Mouse (Mus musculus) ovary, postnatal 10 days (tissue): ENCODE data around the gene Atp6v0a4.

Source experiments
- DNase-seq: peaks from one replicate; pipeline ENCODE4 v3.0.0; 2022; ENCODE audit warnings: low spot score

The Atp6v0a4 gene

GRCm38 (mm10) chr6:38124882-38125281 lies 496 bp upstream of the Atp6v0a4 start:
- no peak for DNase-seq

DNA sequence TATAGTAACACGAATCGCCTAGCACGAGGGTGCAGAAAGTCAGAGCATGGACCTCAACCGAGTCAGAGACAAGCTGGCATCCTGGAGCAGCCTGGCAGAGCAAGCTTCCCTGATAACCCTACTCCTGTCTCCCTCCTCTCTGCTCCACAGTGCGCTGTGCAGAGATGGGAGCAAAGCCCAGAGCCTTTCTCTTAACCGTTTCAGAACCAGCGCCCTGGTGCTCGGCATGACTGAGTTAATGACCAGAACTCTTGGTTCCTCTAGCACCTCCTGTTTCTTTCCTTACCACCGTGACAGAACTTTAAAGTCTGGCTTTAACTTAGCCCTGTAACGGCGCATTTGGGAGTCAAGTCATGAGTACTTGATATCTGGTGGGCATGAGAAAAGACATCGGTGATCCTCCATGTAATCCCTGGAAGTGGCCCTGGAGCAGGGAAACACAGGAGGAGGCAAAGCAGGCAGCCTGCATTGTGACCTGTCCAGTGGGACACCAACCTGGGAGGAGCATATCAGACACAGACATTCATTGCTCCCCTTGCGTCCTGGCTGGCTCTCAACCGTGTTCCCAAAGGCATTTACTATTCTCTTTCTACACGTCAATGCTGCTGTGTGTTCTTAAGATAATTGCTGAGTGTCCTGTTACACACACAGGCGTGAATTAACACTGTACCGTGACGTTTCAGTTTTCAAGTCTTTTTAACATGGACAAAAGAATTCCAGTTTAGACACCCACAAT lies 747 bp downstream of the Atp6v0a4 start:
- no peak for DNase-seq

DNA sequence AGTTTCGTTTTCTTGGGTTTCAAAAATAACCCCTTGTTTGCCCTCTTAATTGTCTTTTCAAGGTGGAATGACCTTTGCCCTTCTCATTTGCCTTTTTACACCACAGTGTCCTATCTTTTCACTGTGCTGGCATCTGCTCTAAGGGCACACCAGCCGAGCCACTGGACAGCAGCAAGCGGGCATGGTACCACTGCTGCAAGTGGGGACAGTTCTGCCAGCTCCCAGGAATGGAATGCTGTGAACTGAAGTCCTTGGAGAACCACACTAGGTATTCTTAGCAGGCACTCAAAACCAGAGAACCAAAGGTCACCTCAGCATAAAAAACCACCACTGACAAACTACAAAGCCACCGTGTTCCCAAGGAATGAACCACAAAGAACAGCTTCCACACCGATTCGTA lies 1.6 kb downstream of the Atp6v0a4 start:
- DNase-seq, result no peak

DNA sequence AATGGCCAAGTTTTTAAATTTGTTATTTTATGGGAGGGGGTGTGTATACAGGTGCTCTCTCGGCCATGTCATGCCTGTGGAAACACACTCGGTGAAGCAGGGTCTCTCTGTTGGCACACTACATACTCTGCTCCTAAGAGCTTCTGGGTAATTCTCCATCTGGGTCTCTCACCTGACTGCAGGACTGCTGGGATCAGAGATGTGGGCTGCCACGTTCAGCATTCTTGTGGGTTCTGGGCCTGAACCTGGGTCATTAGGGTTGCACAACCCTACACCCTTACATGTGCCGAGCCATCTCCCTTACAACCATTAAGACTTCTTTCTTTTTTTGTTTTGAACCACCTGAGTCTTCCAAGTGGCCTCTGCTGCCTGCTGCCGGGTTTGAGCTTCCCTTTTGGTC lies 2.5 kb downstream of the Atp6v0a4 start:
- DNase-seq, result no peak

DNA sequence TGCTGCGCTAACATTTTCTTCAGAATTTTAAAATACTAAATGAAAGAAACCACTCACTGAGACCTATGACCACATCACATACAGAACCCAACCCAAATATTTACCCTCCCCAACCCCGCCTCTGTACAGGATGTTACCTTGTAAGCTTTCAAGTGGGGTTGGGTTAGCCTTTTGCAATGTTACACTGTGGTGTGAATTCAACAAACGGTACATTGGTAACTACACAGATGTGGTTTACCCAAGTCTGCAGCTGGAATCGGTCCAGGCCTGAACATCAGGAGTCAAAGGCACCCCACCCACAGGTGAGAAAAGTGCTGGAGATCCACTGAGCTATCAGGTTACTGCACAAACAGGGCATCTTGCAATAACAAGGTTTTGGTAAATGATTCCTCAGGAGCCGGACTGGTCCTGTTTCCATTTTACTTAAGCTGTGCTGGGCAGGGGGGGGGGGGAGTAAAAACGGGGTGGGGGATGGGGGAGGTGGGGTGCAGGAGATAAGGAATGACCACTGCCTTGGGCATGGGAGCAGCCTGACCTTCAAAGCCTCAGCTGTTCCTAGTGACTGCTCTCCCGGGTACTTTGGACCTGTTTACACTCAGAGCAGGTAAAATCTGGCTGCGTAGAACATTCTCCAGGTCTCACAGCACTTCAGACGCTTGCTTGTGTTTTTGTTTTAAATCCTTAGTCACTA lies 3.6 kb downstream of the Atp6v0a4 start:
- DNase-seq, result no peak

GRCm38 (mm10) chr6:38118341-38118740 lies 6.0 kb downstream of the Atp6v0a4 start:
- no peak for DNase-seq

- DNase-seq, result no peak
Measured at GRCm38 (mm10) chr6:38116107-38116770, 8.1 kb downstream of the Atp6v0a4 start.

DNA sequence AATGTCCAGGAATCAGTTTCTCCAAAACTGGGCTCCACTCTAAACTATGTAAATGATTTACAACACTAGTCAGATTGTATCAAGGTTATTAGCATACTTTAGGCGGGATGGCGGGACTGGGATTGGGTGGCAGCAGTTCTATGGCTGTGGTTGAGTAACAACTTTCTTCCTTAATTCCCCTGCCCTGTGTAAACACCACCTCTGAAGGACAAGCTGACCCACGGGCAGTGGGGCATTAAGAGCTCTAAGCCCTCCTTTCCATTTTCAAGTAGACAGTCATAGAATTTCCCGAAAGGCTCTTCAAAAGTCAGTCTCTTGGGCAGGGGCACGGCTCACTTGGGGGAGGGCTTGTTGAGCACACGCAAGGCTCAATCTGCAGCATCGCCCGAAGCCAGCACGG lies 13.5 kb downstream of the Atp6v0a4 start:
- no peak for DNase-seq

DNA sequence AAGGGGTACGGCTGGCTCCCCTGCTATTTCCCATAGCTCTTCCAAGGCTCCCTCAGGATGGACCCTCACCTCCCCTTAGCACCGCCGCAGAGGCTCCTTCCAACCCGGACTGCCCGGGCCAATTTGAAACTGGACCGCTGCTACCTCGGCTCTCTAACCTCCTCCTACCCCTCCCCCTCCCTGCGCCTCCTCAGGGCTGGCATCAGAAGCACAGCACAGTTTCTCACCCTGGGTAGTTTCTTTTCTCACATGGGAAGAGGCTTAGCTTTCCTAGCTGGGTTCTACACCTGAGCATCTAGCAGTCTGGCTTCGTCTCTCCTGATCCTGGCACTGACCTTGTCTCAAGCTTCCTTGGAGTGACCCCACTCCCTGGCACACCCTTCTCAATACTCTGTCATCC lies 14.5 kb downstream of the Atp6v0a4 start:
- no peak for DNase-seq

- DNase-seq, result no peak
Measured at GRCm38 (mm10) chr6:38109160-38109795, 15.1 kb downstream of the Atp6v0a4 start, which contains the start of gene Tmem213. Gene Tmem213 (plus strand): TSS chr6:38109255.

DNA sequence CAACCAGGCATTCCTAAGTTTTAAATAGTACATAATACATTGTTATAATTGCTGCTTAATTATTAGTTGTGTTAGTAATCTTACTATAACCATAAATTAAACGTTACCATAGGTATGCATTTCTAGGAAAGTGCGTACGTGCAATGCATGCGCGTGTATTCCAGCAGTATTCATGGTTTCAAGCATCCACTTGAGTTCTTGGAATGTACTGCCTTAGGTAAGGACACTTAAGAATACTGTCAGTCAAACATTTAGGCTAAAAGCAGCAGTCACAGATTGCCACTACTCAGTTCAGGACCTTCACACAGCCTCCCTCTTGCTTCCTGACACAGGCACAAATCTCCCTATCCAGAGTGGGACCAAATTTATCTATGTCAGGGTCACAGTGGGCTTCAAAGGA lies 15.9 kb downstream of the Atp6v0a4 start:
- no peak for DNase-seq

DNA sequence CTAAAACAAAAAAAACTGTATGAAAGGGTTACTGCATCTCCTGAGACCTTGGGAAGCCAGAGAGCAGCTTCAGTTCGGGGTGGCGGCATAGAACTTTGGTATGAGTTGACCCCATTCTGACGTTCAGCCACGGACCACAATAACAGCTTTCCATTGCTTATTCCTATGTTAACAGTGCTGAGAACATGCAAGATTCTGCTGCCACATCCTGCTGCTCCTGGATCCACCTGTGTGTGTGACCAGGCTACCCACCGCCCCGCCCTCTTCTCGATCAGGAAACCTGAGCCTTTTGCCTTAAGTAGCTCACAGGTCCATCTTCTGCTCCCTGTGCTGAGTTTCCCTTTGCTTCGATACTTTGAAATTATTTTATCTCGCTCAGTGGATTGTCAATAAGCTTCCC lies 18.5 kb downstream of the Atp6v0a4 start:
- no peak for DNase-seq

DNA sequence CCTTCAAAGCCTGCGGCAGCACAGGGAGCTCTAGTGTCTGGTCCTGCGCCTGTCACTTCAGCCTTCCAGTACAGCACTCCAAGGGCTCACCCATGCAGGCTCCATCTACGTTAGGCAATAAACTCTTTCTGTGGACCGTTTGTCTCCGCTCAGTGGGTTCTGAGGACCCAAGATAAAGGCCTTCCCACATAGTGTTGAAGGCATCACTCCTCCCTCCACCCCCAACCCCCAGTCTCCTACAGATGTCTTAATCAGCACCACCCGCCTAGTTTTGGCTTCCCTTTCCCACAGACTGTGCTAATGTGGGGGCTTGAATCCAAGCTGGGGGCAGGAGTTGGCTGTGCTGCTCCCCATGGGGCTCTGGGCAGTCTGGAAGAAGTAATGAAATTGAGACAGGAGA lies 20.6 kb downstream of the Atp6v0a4 start:
- no peak for DNase-seq

- no peak for DNase-seq
Measured at GRCm38 (mm10) chr6:38102216-38102795, 22.1 kb downstream of the Atp6v0a4 start.

DNA sequence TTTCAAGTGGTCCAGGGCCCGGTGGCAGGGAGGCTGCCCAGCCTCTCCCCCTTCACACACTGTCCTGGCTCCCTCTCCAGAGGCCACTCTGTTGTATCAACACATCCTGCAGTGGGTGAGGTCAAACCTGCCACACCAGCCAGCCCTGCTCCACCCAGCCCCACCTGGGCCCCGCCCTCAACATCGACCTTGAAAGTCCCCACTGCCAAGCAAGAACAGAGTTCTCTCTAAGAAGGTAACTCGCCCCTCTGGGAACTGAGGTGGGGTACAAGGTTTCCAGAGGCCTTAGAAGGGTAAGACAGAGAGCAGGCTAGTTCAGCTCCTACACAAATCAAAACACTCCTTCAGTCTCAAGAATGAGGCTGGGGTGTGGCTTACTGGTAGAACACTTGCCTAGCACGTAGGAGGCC lies 27.4 kb downstream of the Atp6v0a4 start:
- no peak for DNase-seq

DNA sequence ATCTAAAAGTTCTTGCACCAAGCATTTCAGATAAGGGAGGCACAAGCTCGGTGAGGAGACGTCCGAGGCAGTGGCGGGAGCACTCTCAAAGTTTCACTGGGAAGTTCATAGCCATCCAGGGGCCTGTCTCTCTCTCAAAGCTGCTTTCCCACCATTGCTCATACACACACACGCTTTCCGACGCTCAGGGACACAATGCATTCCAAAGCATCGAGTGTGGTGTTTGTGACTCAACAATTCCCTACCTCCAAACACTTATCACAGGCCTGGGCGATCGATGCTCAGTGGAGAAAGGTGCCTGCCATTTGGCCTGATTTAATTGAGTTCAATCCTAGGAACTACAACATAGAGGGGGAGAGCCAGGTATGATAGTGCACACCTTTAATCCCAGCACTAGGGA lies 29.7 kb downstream of the Atp6v0a4 start:
- DNase-seq, result no peak

GRCm38 (mm10) chr6:38092539-38092938 lies 31.8 kb downstream of the Atp6v0a4 start:
- DNase-seq, result no peak

DNA sequence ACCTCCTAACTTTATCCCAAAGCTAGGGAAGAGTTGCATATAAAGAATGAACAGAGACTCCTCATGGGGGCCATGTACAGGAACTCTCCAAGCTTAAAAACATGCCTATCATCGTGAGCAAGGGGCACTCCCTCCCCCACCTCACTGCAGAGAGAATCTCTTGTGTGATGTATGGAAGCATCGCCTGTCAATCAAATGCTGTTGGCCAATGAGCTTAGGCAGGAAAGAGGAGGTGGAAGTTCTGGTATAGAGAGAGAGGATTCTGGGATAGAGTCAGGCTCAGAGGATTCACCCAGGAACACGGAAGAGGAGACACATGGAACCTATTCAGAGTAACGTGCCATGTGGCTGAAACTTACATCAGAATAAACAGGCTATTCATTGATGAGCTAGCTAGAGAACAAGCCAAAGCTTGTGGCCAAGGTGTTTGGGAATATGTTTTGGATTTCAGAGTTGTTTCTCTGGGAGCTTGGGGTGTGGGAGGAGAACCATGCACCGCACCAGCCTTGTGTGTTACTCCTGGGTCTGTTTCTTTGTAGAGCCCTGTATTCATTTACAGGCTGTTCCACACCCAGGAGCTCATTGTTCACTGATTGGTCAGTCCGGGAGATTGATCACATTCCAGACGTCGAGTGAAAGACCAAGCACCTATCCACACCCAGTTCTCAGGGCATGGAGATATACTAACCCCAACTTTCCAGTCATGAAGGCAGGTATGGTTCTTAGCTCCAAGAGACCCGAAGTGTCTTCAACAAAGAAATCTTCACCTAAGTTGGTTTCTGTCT lies 37.0 kb downstream of the Atp6v0a4 start:
- no peak for DNase-seq

DNA sequence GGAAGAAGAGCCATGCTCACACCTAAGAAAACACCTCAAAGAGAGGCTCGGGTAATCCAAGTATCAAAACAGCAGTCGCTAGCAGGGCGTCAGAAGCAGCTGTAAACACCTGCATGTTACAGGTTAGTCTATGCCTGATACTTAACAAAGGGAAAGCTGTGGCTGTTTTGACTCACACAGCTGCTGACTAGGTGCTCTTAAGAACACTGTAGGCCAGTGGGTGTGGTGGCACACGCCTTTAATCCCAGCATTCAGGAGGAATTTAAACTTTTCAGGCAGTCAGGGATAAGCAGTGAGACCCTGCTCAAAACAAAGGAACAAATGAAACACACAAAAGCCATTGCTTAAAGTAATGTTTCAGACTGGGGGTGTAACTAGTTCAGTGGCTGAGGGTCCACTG lies 41.2 kb downstream of the Atp6v0a4 start:
- no peak for DNase-seq

GRCm38 (mm10) chr6:38081727-38082341 lies 42.6 kb downstream of the Atp6v0a4 start:
- no peak for DNase-seq

GRCm38 (mm10) chr6:38080364-38080763 lies 44.0 kb downstream of the Atp6v0a4 start:
- no peak for DNase-seq
